Mouse (Mus musculus) midbrain, postnatal 0 days (tissue): ENCODE results near the gene Mettl17. TPM values are rescaled to one million over a fixed set of nuclear protein-coding genes. Genes with fewer than 3 reads are reported as not detected.

Experiments
- ATAC-seq: fragments of 200-750 bp; cut with Nextera tagmentation; 2 replicates; pipeline ENCODE4 v1.8.0; 2017; ENCODE audit warnings: moderate number of reproducible peaks, mild to moderate bottlenecking, moderate TSS enrichment, moderate library complexity; ENCODE audit not compliant: low FRiP score
- DNase-seq: peaks from one replicate; pipeline ENCODE4 v3.0.0-alpha.2; 2015; ENCODE audit warnings: low spot score
- H3K27ac ChIP-seq: fragments of 300-500 bp; sonication (generic); 2 replicates; pipeline ENCODE4 v1.5.1; 2014; ENCODE audit warnings: low read depth, mild to moderate bottlenecking, low read length, mixed read lengths
- H3K27me3 ChIP-seq: fragments of 300-500 bp; sonication (generic); 2 replicates; pipeline ENCODE4 v1.6.1; 2014; ENCODE audit warnings: low read length, control low read depth, mixed read lengths; ENCODE audit not compliant: insufficient read depth
- H3K36me3 ChIP-seq: fragments of 300-500 bp; sonication (generic); 2 replicates; pipeline ENCODE4 v1.6.1; 2014; ENCODE audit warnings: low read length, control low read depth, mixed read lengths; ENCODE audit not compliant: insufficient read depth
- H3K4me1 ChIP-seq: fragments of 300-500 bp; sonication (generic); 2 replicates; pipeline ENCODE4 v1.6.1; 2014; ENCODE audit warnings: mild to moderate bottlenecking, control low read depth, antibody characterized with exemption, low read length, mixed read lengths; ENCODE audit not compliant: insufficient read depth
- H3K4me2 ChIP-seq: fragments of 300-500 bp; sonication (generic); 2 replicates; pipeline ENCODE4 v1.6.1; 2014; ENCODE audit warnings: low read depth, mild to moderate bottlenecking, low read length, mixed read lengths; ENCODE audit not compliant: poor library complexity, severe bottlenecking
- H3K4me3 ChIP-seq: fragments of 300-500 bp; sonication (generic); 2 replicates; pipeline ENCODE4 v1.5.1; 2014; ENCODE audit warnings: low read depth, mild to moderate bottlenecking, low read length, moderate library complexity
- H3K9ac ChIP-seq: fragments of 300-500 bp; sonication (generic); replicated peaks from 2 replicates; pipeline ENCODE4 v1.6.1; 2014; ENCODE audit warnings: mild to moderate bottlenecking, low read length, moderate library complexity, mixed read lengths; ENCODE audit not compliant: poor library complexity, severe bottlenecking
- H3K9me3 ChIP-seq: fragments of 300-500 bp; sonication (generic); 2 replicates; pipeline ENCODE4 v1.6.1; 2016; ENCODE audit warnings: low read length, control low read depth
- CTCF ChIP-seq: IDR thresholded peaks from 2 replicates; pipeline ENCODE4 v1.5.1; 2016; ENCODE audit warnings: antibody characterized with exemption, mild to moderate bottlenecking
- WGBS: fragments of 180-500 bp; shearing (Covaris S2); extraction: QIAGEN DNeasy Blood & Tissue Kit; methylation state at CpG from one replicate; pipeline ENCODE4 v1.1.7; 2014; 5-methylcytosine and 5-hydroxymethylcytosine counted together
- microRNA-seq: library from miRNA; unstranded; fragments of <30 nt; microRNA quantifications from one replicate; pipeline ENCODE4, GENCODE M21; 2016; ENCODE audit warnings: borderline number of aligned reads
- polyA plus RNA-seq: library from polyadenylated mRNA; unstranded; fragments of >200 nt; fragmentation: Nextera tagmentation; extraction: Ambion mirVana; gene quantifications from 2 replicates; pipeline ENCODE4 v1.2.1, GENCODE M21; 2015
- total RNA-seq: library from RNA; depleted of rRNA; stranded (reverse); fragments of >200 nt; gene quantifications from 2 replicates; pipeline ENCODE4 v1.2.3, GENCODE M21; 2014; rRNA removed

The Mettl17 gene
- total and polyA plus RNA-seq, 2 experiments from 2014 or later = 71.6 to 91.4 TPM

GRCm38 (mm10) chr14:51940944-51941560 is 56.4 kb downstream of the Mettl17 start:
- Histone ChIP-seq H3K4me1 (no peaks in the 10 kb centered on the region), H3K9ac (no peak overlapping the region), H3K27me3 (no peaks in the 10 kb centered on the region), H3K4me3 (no peak overlapping the region), H3K36me3 (no peaks in the 10 kb centered on the region), H3K9me3 (no peaks in the 10 kb centered on the region), H3K4me2 (no peak overlapping the region), H3K27ac (no peak overlapping the region)
- DNase-seq (no peak), ATAC-seq (no peak)
- TF ChIP-seq CTCF = no peak
- WGBS = 39% methylated on average over 8 of the region's 8 CpGs

DNA sequence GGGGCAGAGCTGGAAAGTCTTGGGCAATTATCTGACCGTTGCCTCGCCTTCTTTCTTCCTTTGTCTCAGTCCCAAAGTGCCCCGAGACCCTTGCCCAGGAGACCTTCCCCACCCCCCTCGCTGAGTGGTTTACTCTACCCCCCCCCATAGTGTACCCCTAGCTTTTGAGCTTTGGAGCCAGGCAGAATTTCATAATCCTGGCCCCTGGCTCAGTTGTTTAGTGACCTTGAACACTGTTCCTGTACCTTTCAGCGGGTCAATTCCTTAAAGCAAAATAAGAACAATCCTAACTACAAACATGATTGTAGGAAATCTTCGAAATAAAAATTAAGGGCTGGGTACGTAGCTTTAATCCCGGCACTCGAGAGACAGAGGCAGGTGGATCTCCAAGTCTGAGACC is 56.9 kb downstream of the Mettl17 start:
- no peak overlapping the region for H3K4me2 ChIP-seq
- no peak overlapping the region for H3K4me3 ChIP-seq
- TF ChIP-seq CTCF = no peak
- no peaks in the 10 kb centered on the region for H3K27me3 ChIP-seq
- WGBS = 57% methylated on average over 9 of the region's 9 CpGs
- H3K36me3 ChIP-seq = no peaks in the 10 kb centered on the region
- no peak overlapping the region for H3K27ac ChIP-seq
- no peak overlapping the region for H3K9ac ChIP-seq
- H3K9me3 ChIP-seq = no peaks in the 10 kb centered on the region
- no peaks in the 10 kb centered on the region for H3K4me1 ChIP-seq
- no peak for ATAC-seq
- DNase-seq = no peak

DNA sequence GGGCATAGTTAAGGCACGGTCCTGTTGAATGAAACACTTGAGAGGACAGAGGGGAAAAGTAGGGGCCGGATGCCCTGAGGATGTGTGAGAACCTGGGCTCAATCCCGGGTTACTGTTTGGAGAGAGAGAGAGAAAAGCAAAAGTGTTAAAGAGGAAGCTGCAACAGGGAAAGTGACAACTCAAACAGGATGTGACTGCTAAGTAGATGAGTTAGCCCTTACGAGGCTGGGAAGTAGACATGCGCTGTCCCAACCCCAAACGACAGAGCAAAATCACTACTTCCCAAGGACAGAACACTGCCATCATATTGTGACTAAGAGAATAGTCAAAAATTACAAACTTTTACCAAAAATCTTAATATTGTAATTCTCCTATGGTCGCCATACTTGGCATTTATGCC is 57.6 kb downstream of the Mettl17 start:
- Histone ChIP-seq H3K36me3 (no peaks in the 10 kb centered on the region), H3K4me3 (no peak overlapping the region), H3K4me2 (no peak overlapping the region), H3K27ac (no peak overlapping the region), H3K27me3 (no peaks in the 10 kb centered on the region), H3K4me1 (no peaks in the 10 kb centered on the region), H3K9ac (no peak overlapping the region), H3K9me3 (no peaks in the 10 kb centered on the region)
- DNase-seq (no peak), ATAC-seq (no peak)
- no peak for TF ChIP-seq CTCF
- 74% methylated on average over 7 of the region's 7 CpGs for WGBS

Small RNA genes lying within 50 kb of the gene (microRNA-seq; reads per million reads assigned to microRNA genes)
- gene Gm27375 = not detected

Other genes with a start within 250 kb of the Mettl17 start
- not detected in 2 replicates for gene Gm4181, start 249.2 kb upstream of the Mettl17 start, total RNA-seq
- not detected in 2 replicates for gene Gm4181, start 249.2 kb upstream of the Mettl17 start, polyA plus RNA-seq
- gene Gm17079, start 189.4 kb upstream of the Mettl17 start, total RNA-seq = not detected in 2 replicates
- not detected in 2 replicates for gene Gm17079, start 189.4 kb upstream of the Mettl17 start, polyA plus RNA-seq
- gene Gm5800, start 167.7 kb upstream of the Mettl17 start, total RNA-seq = not detected in 2 replicates
- not detected in 2 replicates for gene Gm5800, start 167.7 kb upstream of the Mettl17 start, polyA plus RNA-seq
- not detected in 2 replicates for gene Ang4, start 111.3 kb upstream of the Mettl17 start, total RNA-seq
- gene Ang4, start 111.3 kb upstream of the Mettl17 start, polyA plus RNA-seq = not detected in 2 replicates
- not detected in 2 replicates for gene AY358078, start 84.8 kb upstream of the Mettl17 start, total RNA-seq
- not detected in 2 replicates for gene AY358078, start 84.8 kb upstream of the Mettl17 start, polyA plus RNA-seq
- not detected in 2 replicates for gene Ear6, start 31.1 kb upstream of the Mettl17 start, total RNA-seq
- gene Ear6, start 31.1 kb upstream of the Mettl17 start, polyA plus RNA-seq = not detected in 2 replicates
- 2.7 and 3.2 TPM in 2 replicates for gene Slc39a2, start 8.0 kb downstream of the Mettl17 start, total RNA-seq
- gene Slc39a2, start 8.0 kb downstream of the Mettl17 start, polyA plus RNA-seq = 0.70 and 0.84 TPM in 2 replicates
- 403 and 449 TPM in 2 replicates for gene Ndrg2, start 29.3 kb downstream of the Mettl17 start, total RNA-seq
- gene Ndrg2, start 29.3 kb downstream of the Mettl17 start, polyA plus RNA-seq = 356 and 413 TPM in 2 replicates
- not detected in 2 replicates for gene Tppp2, start 33.6 kb downstream of the Mettl17 start, total RNA-seq
- gene Tppp2, start 33.6 kb downstream of the Mettl17 start, polyA plus RNA-seq = not detected in 2 replicates
- not detected in 2 replicates for gene Rnase13, start 37.9 kb downstream of the Mettl17 start, total RNA-seq
- 0.11 TPM in 1 of 2 replicates, not detected in the other for gene Rnase13, start 37.9 kb downstream of the Mettl17 start, polyA plus RNA-seq
- gene Arhgef40, start 99.9 kb downstream of the Mettl17 start, total RNA-seq = 93.8 and 108 TPM in 2 replicates
- 58.0 and 66.1 TPM in 2 replicates for gene Arhgef40, start 99.9 kb downstream of the Mettl17 start, polyA plus RNA-seq
- gene Tmem253, start 130.8 kb downstream of the Mettl17 start, total RNA-seq = not detected in 2 replicates
- 0.18 and 0.81 TPM in 2 replicates for gene Tmem253, start 130.8 kb downstream of the Mettl17 start, polyA plus RNA-seq
- gene Zfp219, start 135.9 kb downstream of the Mettl17 start, total RNA-seq = 60.4 and 65.5 TPM in 2 replicates
- 23.5 TPM in 2 replicates for gene Zfp219, start 135.9 kb downstream of the Mettl17 start, polyA plus RNA-seq
- not detected in 2 replicates for gene Olfr221, start 157.6 kb downstream of the Mettl17 start, total RNA-seq
- gene Olfr221, start 157.6 kb downstream of the Mettl17 start, polyA plus RNA-seq = not detected in 2 replicates
- 57.6 and 69.2 TPM in 2 replicates for gene Hnrnpc, start 219.2 kb downstream of the Mettl17 start, total RNA-seq
- 242 and 258 TPM in 2 replicates for gene Hnrnpc, start 219.2 kb downstream of the Mettl17 start, polyA plus RNA-seq
- gene Rpgrip1, start 225.9 kb downstream of the Mettl17 start, total RNA-seq = 5.5 and 6.4 TPM in 2 replicates
- 55.9 and 59.8 TPM in 2 replicates for gene Rpgrip1, start 225.9 kb downstream of the Mettl17 start, polyA plus RNA-seq